Mouse (Mus musculus): ENCODE results near the gene Pgp. TPM values are rescaled to one million over a fixed set of nuclear protein-coding genes. Genes with fewer than 3 reads are reported as not detected.

Gene Pgp
- total and polyA plus RNA-seq, 3 experiments = 19.3 to 55.0 TPM; not detected in 1

DNA sequence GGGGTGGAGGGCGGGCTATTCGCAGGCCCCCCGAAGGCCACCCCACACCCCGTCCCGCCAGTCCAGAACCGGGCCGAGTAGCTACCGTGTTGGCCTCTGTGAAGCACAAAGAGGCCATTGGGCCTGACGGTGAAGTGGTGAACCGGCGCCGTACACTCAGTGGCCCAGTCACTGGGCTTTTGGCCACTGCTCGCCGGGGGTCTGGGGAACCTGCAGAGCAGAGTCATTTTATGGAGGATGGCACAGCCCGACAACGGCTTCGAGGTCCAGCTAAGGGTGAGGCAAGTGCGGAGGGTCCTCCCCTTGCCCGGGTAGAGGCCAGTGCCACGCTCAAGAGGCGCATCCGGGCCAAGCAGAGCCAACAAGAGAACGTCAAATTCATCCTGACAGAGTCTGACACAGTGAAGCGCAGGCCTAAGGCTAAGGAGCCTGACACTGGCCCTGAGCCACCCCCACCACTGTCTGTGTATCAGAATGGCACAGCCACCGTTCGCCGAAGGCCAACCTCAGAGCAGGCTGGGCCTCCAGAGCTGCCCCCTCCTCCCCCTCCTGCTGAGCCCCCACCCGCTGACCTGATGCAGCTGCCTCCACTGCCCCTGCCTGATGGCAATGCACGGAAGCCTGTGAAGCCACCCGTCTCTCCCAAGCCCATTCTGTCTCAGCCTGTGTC lies 35.2 kb downstream of the Pgp start:
- no peak overlapping the region for H3K27ac ChIP-seq (ENCODE audit: control insufficient read depth, low read depth, low read length)
- no peaks in the 10 kb centered on the region; a peak in 1 of 4 replicates for H3K36me3 ChIP-seq (ENCODE audit: control insufficient read depth in 1 of 2, insufficient read depth in 2 of 2, low read length in 2 of 2)
- TF ChIP-seq ZKSCAN1 (IDR thresholded peaks at IDR 0.05; ENCODE audit: low read depth, low read length) (no peak), ZNF384 (IDR thresholded peaks at IDR 0.05; ENCODE audit: low read depth, low read length) (no peak), GATA1 (IDR thresholded peaks at IDR 0.05; ENCODE audit: low read depth, low read length) (no peak), SMC3 (IDR thresholded peaks at IDR 0.05; ENCODE audit: low read depth, low read length) (no peak), NRF1 (IDR thresholded peaks at IDR 0.05; ENCODE audit: insufficient read depth, low read depth, low read length, poor library complexity, severe bottlenecking) (no peak), KAT2A (conservative IDR thresholded peaks at IDR 0.05; ENCODE audit: low read depth, low read length) (no peak), CHD2 (IDR thresholded peaks at IDR 0.05; ENCODE audit: low read length) (no peak), ETS1 (IDR thresholded peaks at IDR 0.05; ENCODE audit: low read depth, low read length) (no peak), POLR2AphosphoS5 (IDR thresholded peaks at IDR 0.05; ENCODE audit: borderline replicate concordance, low read depth, low read length) (no peak), MXI1 (IDR thresholded peaks at IDR 0.05; ENCODE audit: low read depth, low read length) (no peak), MAX (IDR thresholded peaks at IDR 0.05; ENCODE audit: low read length) (no peak), HCFC1 (IDR thresholded peaks at IDR 0.05; ENCODE audit: low read depth, low read length) (no peak), CTCF (IDR thresholded peaks at IDR 0.05 in 2 of 3, conservative IDR thresholded peaks at IDR 0.05 in 1 of 3; ENCODE audit: control insufficient read depth in 1 of 3, insufficient read depth in 1 of 3, low read depth in 2 of 3, low read length in 3 of 3, poor library complexity in 1 of 3, severe bottlenecking in 1 of 3) (no peak), USF2 (IDR thresholded peaks at IDR 0.05; ENCODE audit: borderline replicate concordance in 1 of 2, insufficient read depth in 1 of 2, low read depth in 1 of 2, low read length in 2 of 2) (no peak), GABPA (IDR thresholded peaks at IDR 0.05; ENCODE audit: low read depth, low read length) (no peak), MEF2A (IDR thresholded peaks at IDR 0.05; ENCODE audit: extremely low read depth, insufficient replicate concordance, low read depth, low read length, poor library complexity, severe bottlenecking) (no peak), JUND (IDR thresholded peaks at IDR 0.05; ENCODE audit: low read depth, low read length) (no peak)
- no peaks in the 10 kb centered on the region for H3K79me2 ChIP-seq (ENCODE audit: control insufficient read depth, insufficient read depth, low read length, poor library complexity)
- H3K4me3 ChIP-seq (ENCODE audit: control insufficient read depth in 1 of 2, insufficient read depth in 1 of 2, low read depth in 2 of 2, low read length in 2 of 2) = no peak overlapping the region
- DNase-seq (ENCODE audit: low read depth, low spot score) = no peak
- no peaks in the 10 kb centered on the region for H3K4me1 ChIP-seq (ENCODE audit: control insufficient read depth in 1 of 2, insufficient read depth in 2 of 2, low read length in 2 of 2)
- H3K9me3 ChIP-seq (replicated peaks; ENCODE audit: insufficient read depth, low read length) = no peaks in the 10 kb centered on the region
- no peaks in the 10 kb centered on the region for H3K27me3 ChIP-seq (ENCODE audit: control insufficient read depth in 1 of 2, insufficient read depth in 2 of 2, low read length in 2 of 2)
- H3K9ac ChIP-seq (ENCODE audit: control insufficient read depth, low read depth, low read length, poor library complexity, severe bottlenecking) = no peak overlapping the region

DNA sequence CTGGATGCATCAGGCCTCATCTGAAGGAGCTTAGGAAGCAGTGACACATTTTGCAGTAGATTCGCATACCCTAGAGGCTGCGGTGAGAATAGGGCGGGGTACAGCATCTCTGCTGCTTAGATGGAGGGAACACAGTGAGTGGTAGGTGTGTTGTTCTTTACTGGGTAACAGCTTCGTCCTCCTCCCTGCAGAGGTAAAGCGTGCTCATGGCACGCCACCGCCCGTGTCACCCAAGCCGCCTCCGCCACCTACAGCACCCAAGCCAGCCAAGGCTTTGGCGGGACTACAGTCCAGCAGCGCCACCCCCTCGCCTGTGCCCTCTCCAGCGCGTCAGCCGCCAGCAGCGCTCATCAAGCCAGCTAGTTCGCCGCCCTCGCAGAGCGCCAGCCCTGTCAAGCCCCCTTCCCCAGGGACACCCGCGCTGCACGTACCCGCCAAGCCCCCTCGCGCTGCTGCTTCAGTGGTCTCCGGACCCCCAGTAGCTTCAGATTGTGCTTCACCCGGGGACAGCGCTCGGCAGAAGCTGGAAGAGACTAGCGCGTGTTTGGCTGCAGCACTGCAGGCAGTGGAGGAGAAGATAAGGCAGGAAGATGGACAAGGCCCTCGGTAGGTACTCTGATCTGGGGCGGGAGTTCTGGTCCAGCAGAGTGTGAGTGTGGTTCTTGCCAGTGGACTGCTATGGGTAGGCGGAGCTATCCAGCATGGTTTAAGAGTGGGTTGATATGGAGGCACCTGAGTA lies 36.3 kb downstream of the Pgp start:
- H3K9me3 ChIP-seq (replicated peaks; ENCODE audit: insufficient read depth, low read length) = no peaks in the 10 kb centered on the region
- no peak overlapping the region for H3K4me3 ChIP-seq (ENCODE audit: control insufficient read depth in 1 of 2, insufficient read depth in 1 of 2, low read depth in 2 of 2, low read length in 2 of 2)
- no peak overlapping the region for H3K27ac ChIP-seq (ENCODE audit: control insufficient read depth, low read depth, low read length)
- H3K79me2 ChIP-seq (ENCODE audit: control insufficient read depth, insufficient read depth, low read length, poor library complexity) = no peaks in the 10 kb centered on the region
- H3K9ac ChIP-seq (ENCODE audit: control insufficient read depth, low read depth, low read length, poor library complexity, severe bottlenecking) = no peak overlapping the region
- TF ChIP-seq SMC3 (IDR thresholded peaks at IDR 0.05; ENCODE audit: low read depth, low read length) (no peak), ZNF384 (IDR thresholded peaks at IDR 0.05; ENCODE audit: low read depth, low read length) (no peak), KAT2A (conservative IDR thresholded peaks at IDR 0.05; ENCODE audit: low read depth, low read length) (no peak), MXI1 (IDR thresholded peaks at IDR 0.05; ENCODE audit: low read depth, low read length) (no peak), RCOR1 (IDR thresholded peaks at IDR 0.05; ENCODE audit: low read depth, low read length) (no peak), TCF12 (IDR thresholded peaks at IDR 0.05; ENCODE audit: low read depth, low read length) (no peak), NELFE (IDR thresholded peaks at IDR 0.05; ENCODE audit: low read depth, low read length) (no peak), ZC3H11A (IDR thresholded peaks at IDR 0.05; ENCODE audit: low read depth, low read length) (no peak)
- no peaks in the 10 kb centered on the region for H3K4me1 ChIP-seq (ENCODE audit: control insufficient read depth in 1 of 2, insufficient read depth in 2 of 2, low read length in 2 of 2)
- no peaks in the 10 kb centered on the region; a peak in 1 of 4 replicates for H3K36me3 ChIP-seq (ENCODE audit: control insufficient read depth in 1 of 2, insufficient read depth in 2 of 2, low read length in 2 of 2)
- no peaks in the 10 kb centered on the region for H3K27me3 ChIP-seq (ENCODE audit: control insufficient read depth in 1 of 2, insufficient read depth in 2 of 2, low read length in 2 of 2)
- DNase-seq (ENCODE audit: low read depth, low spot score) = no peak

Data from MEL (cell line).